Mouse (Mus musculus): Measurements from ENCODE around the gene Rcor1. TPM values are rescaled to one million over a fixed set of nuclear protein-coding genes. Genes with fewer than 3 reads are reported as not detected.

The Rcor1 gene
- polyA plus RNA-seq, 1 experiment from 2014 or later: 4.4 TPM

Other genes with a start within 250 kb of the Rcor1 start
- 16.1 and 17.9 TPM in 2 replicates for gene Mok, start 198.4 kb upstream of the Rcor1 start, polyA plus RNA-seq (2015; fragmentation: Nextera tagmentation; extraction: Ambion mirVana)
- gene Zfp839, start 189.1 kb upstream of the Rcor1 start, polyA plus RNA-seq (2015; fragmentation: Nextera tagmentation; extraction: Ambion mirVana): 3.6 and 4.7 TPM in 2 replicates
- 84.2 and 90.0 TPM in 2 replicates for gene Cinp, start 150.2 kb upstream of the Rcor1 start, polyA plus RNA-seq (2015; fragmentation: Nextera tagmentation; extraction: Ambion mirVana)
- gene Tecpr2, start 150.1 kb upstream of the Rcor1 start, polyA plus RNA-seq (2015; fragmentation: Nextera tagmentation; extraction: Ambion mirVana): 7.9 and 8.4 TPM in 2 replicates
- gene Ankrd9, start 60.3 kb upstream of the Rcor1 start, polyA plus RNA-seq (2015; fragmentation: Nextera tagmentation; extraction: Ambion mirVana): 7.0 and 7.1 TPM in 2 replicates
- gene Traf3, start 127.0 kb downstream of the Rcor1 start, polyA plus RNA-seq (2015; fragmentation: Nextera tagmentation; extraction: Ambion mirVana): 17.4 and 22.3 TPM in 2 replicates
- gene 4930595D18Rik, start 145.1 kb downstream of the Rcor1 start, polyA plus RNA-seq (2015; fragmentation: Nextera tagmentation; extraction: Ambion mirVana): not detected in 2 replicates
- 16.4 and 29.5 TPM in 2 replicates for gene Amn, start 231.7 kb downstream of the Rcor1 start, polyA plus RNA-seq (2015; fragmentation: Nextera tagmentation; extraction: Ambion mirVana)